Mouse (Mus musculus) MEL (cell line): ENCODE results near the gene Txnip. TPM values are rescaled to one million over a fixed set of nuclear protein-coding genes. Genes with fewer than 3 reads are reported as not detected.

Experiments used
- DNase-seq: peaks from one replicate; pipeline ENCODE4 v3.0.0; 2011; ENCODE audit warnings: low read depth, low spot score
- H3K27ac ChIP-seq: 2 replicates; pipeline ENCODE4 v1.5.1; 2012; ENCODE audit warnings: low read depth, mild to moderate bottlenecking, control low read depth, low read length, moderate library complexity; ENCODE audit not compliant: control insufficient read depth
- H3K27me3 ChIP-seq, 2 experiments: fragments of 150-350 bp in 1 of 2; sonication (generic) in 1 of 2; 2 replicates each; pipeline ENCODE4 v1.6.1; 2012; ENCODE audit warnings: low read length in 2 of 2, mild to moderate bottlenecking in 2 of 2, improper control_type of control experiment in 1 of 2, moderate library complexity in 1 of 2; ENCODE audit not compliant: insufficient read depth in 2 of 2, control insufficient read depth in 1 of 2
- H3K36me3 ChIP-seq, 2 experiments: 2 replicates each; pipeline ENCODE4 v1.6.1; 2012 to 2014; ENCODE audit warnings: low read length in 2 of 2, improper control_type of control experiment in 1 of 2, inconsistent platforms in 1 of 2, mild to moderate bottlenecking in 1 of 2; ENCODE audit not compliant: insufficient read depth in 2 of 2, control insufficient read depth in 1 of 2
- H3K4me1 ChIP-seq, 2 experiments: fragments of 150-350 bp in 1 of 2; sonication (generic) in 1 of 2; 2 replicates each; pipeline ENCODE4 v1.6.1; 2012; ENCODE audit warnings: low read length in 2 of 2, improper control_type of control experiment in 1 of 2, mild to moderate bottlenecking in 1 of 2; ENCODE audit not compliant: insufficient read depth in 2 of 2, control insufficient read depth in 1 of 2
- H3K4me3 ChIP-seq, 2 experiments: fragments of 150-350 bp in 1 of 2; sonication (generic) in 1 of 2; 2 replicates each; pipeline ENCODE4 v1.5.1; 2012; ENCODE audit warnings: low read depth in 2 of 2, low read length in 2 of 2, mild to moderate bottlenecking in 2 of 2, moderate library complexity in 2 of 2, control low read depth in 1 of 2, improper control_type of control experiment in 1 of 2; ENCODE audit not compliant: control insufficient read depth in 1 of 2, insufficient read depth in 1 of 2
- H3K79me2 ChIP-seq: 2 replicates; pipeline ENCODE4 v1.6.1; 2012; ENCODE audit warnings: mild to moderate bottlenecking, low read length, moderate library complexity; ENCODE audit not compliant: control insufficient read depth, poor library complexity, insufficient read depth
- H3K9ac ChIP-seq: 2 replicates; pipeline ENCODE4 v1.6.1; 2012; ENCODE audit warnings: low read depth, mild to moderate bottlenecking, control low read depth, low read length, moderate library complexity; ENCODE audit not compliant: control insufficient read depth, poor library complexity, severe bottlenecking
- H3K9me3 ChIP-seq: fragments of 150-350 bp; sonication (generic); replicated peaks from 2 replicates; pipeline ENCODE4 v1.6.1; 2012; ENCODE audit warnings: mild to moderate bottlenecking, low read length, improper control_type of control experiment, moderate library complexity; ENCODE audit not compliant: insufficient read depth
- BHLHE40 ChIP-seq: IDR thresholded peaks from 2 replicates; pipeline ENCODE4 v1.6.1; 2012; ENCODE audit warnings: low read depth, mild to moderate bottlenecking, inconsistent platforms, low read length, improper control_type of control experiment, borderline replicate concordance
- CTCF ChIP-seq, 3 experiments: IDR thresholded peaks in 2 of 3; conservative IDR thresholded peaks in 1 of 3; 2 replicates each; pipeline ENCODE4 v1.5.1; 2011 to 2012; ENCODE audit warnings: low read length in 3 of 3, low read depth in 2 of 3, mild to moderate bottlenecking in 2 of 3, improper control_type of control experiment in 1 of 3, inconsistent platforms in 1 of 3, mixed read lengths in 1 of 3, moderate library complexity in 1 of 3; ENCODE audit not compliant: control insufficient read depth in 1 of 3, insufficient read depth in 1 of 3, poor library complexity in 1 of 3, severe bottlenecking in 1 of 3
- ELF1 ChIP-seq: IDR thresholded peaks from 2 replicates; pipeline ENCODE4 v1.6.1; 2014; ENCODE audit warnings: low read depth, mild to moderate bottlenecking, inconsistent platforms, low read length, improper control_type of control experiment, moderate library complexity
- ETS1 ChIP-seq: IDR thresholded peaks from 2 replicates; pipeline ENCODE4 v1.6.1; 2012; ENCODE audit warnings: low read depth, mild to moderate bottlenecking, inconsistent platforms, low read length, improper control_type of control experiment, moderate library complexity
- HCFC1 ChIP-seq: IDR thresholded peaks from 2 replicates; pipeline ENCODE4 v1.6.1; 2012; ENCODE audit warnings: low read depth, mild to moderate bottlenecking, inconsistent platforms, low read length, improper control_type of control experiment, moderate library complexity
- MAFK ChIP-seq: IDR thresholded peaks from 2 replicates; pipeline ENCODE4 v1.6.1; 2011; ENCODE audit warnings: low read depth, mild to moderate bottlenecking, low read length, improper control_type of control experiment, borderline replicate concordance
- MAZ ChIP-seq: IDR thresholded peaks from 2 replicates; pipeline ENCODE4 v1.6.1; 2012; ENCODE audit warnings: low read depth, mild to moderate bottlenecking, inconsistent platforms, low read length, improper control_type of control experiment
- MXI1 ChIP-seq: IDR thresholded peaks from 2 replicates; pipeline ENCODE4 v1.6.1; 2011; ENCODE audit warnings: mild to moderate bottlenecking, low read depth, low read length, improper control_type of control experiment
- NRF1 ChIP-seq: IDR thresholded peaks from 2 replicates; pipeline ENCODE4 v1.6.1; 2014; ENCODE audit warnings: low read depth, mild to moderate bottlenecking, inconsistent platforms, low read length, improper control_type of control experiment, moderate library complexity; ENCODE audit not compliant: poor library complexity, insufficient read depth, severe bottlenecking
- POLR2A ChIP-seq, 2 experiments: IDR thresholded peaks; 2 replicates each; pipeline ENCODE4 v1.6.1; 2011 to 2012; ENCODE audit warnings: low read length in 2 of 2, mild to moderate bottlenecking in 2 of 2, control low read depth in 1 of 2, improper control_type of control experiment in 1 of 2, low read depth in 1 of 2, moderate library complexity in 1 of 2; ENCODE audit not compliant: control insufficient read depth in 1 of 2, insufficient read depth in 1 of 2, poor library complexity in 1 of 2
- POLR2AphosphoS2 ChIP-seq: IDR thresholded peaks from 2 replicates; pipeline ENCODE4 v1.6.1; 2011; ENCODE audit warnings: low read length, improper control_type of control experiment
- ZKSCAN1 ChIP-seq: IDR thresholded peaks from 2 replicates; pipeline ENCODE4 v1.6.1; 2012; ENCODE audit warnings: low read depth, mild to moderate bottlenecking, inconsistent platforms, low read length, improper control_type of control experiment, moderate library complexity
- ZMIZ1 ChIP-seq: IDR thresholded peaks from 2 replicates; pipeline ENCODE4 v1.6.1; 2012; ENCODE audit warnings: low read depth, mild to moderate bottlenecking, inconsistent platforms, low read length, improper control_type of control experiment, moderate library complexity
- ZNF384 ChIP-seq: IDR thresholded peaks from 2 replicates; pipeline ENCODE4 v1.6.1; 2012; ENCODE audit warnings: low read depth, mild to moderate bottlenecking, inconsistent platforms, low read length, improper control_type of control experiment
- polyA plus RNA-seq, 2 experiments: library from polyadenylated mRNA; stranded (reverse) in 1 of 2; unstranded in 1 of 2; fragments of >175 nt in 1 of 2; fragments of >200 nt in 1 of 2; gene quantifications; 2 replicates each; pipeline versions ENCODE4 v1.2.1 to v1.2.4; 2012; ENCODE audit warnings: low replicate concordance in 2 of 2, low read depth in 1 of 2; ENCODE audit not compliant: insufficient read length in 2 of 2, insufficient read depth in 1 of 2, missing spikeins in 1 of 2
- total RNA-seq: library from RNA; depleted of rRNA; stranded (reverse); fragments of 300-350 nt; gene quantifications from 2 replicates; pipeline ENCODE4 v1.2.3, GENCODE M21; 2012

The Txnip gene
- total and polyA plus RNA-seq, 3 experiments: 183 to 1,680 (median 237) TPM

DNA sequence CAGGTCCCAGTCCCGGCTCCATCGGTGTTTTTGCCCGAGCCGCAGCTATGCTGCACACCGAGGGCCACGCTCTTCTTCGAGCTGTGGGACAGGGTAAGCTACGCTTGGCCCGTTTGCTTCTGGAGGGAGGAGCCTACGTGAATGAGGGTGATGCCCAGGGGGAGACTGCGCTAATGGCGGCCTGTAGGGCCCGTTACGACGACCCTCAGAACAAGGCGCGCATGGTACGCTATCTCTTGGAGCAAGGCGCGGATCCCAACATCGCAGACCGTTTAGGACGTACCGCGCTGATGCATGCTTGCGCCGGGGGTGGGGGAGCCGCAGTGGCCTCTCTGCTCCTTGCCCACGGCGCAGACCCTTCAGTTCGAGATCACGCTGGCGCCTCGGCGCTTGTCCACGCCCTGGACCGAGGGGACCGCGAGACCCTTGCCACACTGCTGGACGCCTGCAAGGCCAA is 39.7 kb downstream of the Txnip start:
- H3K79me2 ChIP-seq: peaks cover 3% of the 10 kb centered on the region; the same call in 1 of the 2 replicates
- peak overlapping the region; percentile 38 to 45 for H3K4me3 ChIP-seq
- peak overlapping the region; percentile 37 for H3K9ac ChIP-seq
- peak in 1 of 2 experiments; percentile 34; a peak in 1 of 4 replicates for TF ChIP-seq POLR2A (IDR thresholded peaks at IDR 0.05; ENCODE audit: control insufficient read depth in 1 of 2, insufficient read depth in 1 of 2, low read depth in 1 of 2, low read length in 2 of 2, poor library complexity in 1 of 2)
- no peak for TF ChIP-seq MAFK
- DNase-seq: peak; percentile 58
- no peaks in the 10 kb centered on the region for H3K27me3 ChIP-seq
- peaks cover 13 to 16% of the 10 kb centered on the region in 2 experiments for H3K4me1 ChIP-seq
- peaks cover 0 to 12% of the 10 kb centered on the region in 2 experiments; a peak in 2 of 4 replicates for H3K36me3 ChIP-seq
- H3K27ac ChIP-seq: no peak overlapping the region
- H3K9me3 ChIP-seq: no peaks in the 10 kb centered on the region

DNA sequence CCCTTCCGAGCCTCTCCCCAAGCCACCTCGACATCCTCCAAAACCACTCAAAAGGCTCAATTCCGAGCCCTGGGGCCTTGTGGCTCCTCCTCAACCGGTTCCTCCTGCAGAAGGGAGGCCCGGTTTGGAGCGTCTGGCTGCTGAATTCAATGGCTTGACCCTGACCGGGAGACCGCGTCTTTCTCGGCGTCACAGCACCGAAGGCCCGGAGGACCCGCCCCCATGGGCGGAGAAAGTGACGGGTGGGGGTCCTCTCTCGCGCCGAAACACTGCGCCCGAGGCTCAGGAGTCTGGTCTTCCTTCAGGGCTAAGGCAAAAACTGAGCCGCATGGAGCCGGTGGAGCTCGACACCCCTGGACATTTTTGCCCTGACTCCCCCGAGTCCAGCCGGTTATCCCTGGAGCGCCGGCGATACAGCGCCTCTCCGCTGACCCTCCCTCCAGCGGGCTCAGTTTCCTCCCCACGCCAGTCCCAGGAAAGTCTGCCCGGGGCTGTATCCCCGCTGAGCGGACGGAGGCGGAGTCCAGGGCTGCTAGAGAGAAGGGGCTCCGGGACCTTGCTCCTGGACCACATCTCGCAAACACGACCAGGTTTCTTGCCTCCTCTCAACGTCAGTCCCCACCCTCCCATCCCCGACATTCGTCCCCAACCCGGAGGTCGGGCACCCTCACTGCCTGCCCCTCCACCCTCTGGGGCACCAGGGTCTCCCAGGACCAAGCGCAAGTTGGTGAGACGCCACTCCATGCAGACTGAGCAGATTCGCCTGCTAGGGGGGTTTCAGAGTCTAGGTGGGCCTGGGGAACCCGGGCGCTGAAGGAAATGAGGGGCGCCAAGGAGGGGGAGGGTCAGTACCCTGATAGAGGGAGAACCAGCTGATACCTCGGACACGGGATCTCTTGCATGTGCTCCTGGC is 40.7 kb downstream of the Txnip start:
- peak overlapping the region; percentile 37 for H3K9ac ChIP-seq

DNA sequence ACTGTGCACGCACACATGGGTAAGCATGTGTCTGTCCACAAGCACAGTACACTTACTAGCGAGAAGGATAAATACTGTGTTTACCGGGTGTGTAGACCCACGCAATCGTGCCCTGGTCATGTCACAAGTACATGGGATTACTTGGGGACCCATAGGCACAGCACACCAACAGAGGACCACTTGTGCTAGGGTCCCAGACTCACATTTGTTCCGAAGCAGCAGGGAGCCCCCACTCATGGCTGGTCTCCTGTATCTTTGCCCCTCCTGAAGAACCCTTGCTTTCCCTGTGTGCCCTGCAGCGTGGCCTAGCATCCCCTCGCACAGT is 41.3 kb downstream of the Txnip start:
- H3K27me3 ChIP-seq: no peaks in the 10 kb centered on the region

More for the DNA sequence above, 40.7 kb downstream of the Txnip start:
- TF ChIP-seq CTCF (IDR thresholded peaks at IDR 0.05 in 2 of 3, conservative IDR thresholded peaks at IDR 0.05 in 1 of 3; ENCODE audit: control insufficient read depth in 1 of 3, insufficient read depth in 1 of 3, low read depth in 2 of 3, low read length in 3 of 3, poor library complexity in 1 of 3, severe bottlenecking in 1 of 3) (no peak), ZMIZ1 (no peak), HCFC1 (no peak), POLR2A (IDR thresholded peaks at IDR 0.05; ENCODE audit: control insufficient read depth in 1 of 2, insufficient read depth in 1 of 2, low read depth in 1 of 2, low read length in 2 of 2, poor library complexity in 1 of 2) (no peak), MXI1 (no peak), POLR2AphosphoS2 (no peak), BHLHE40 (no peak), ELF1 (no peak)
- Histone ChIP-seq H3K4me1 (peaks cover 8 to 12% of the 10 kb centered on the region in 2 experiments), H3K36me3 (peaks cover 0 to 7% of the 10 kb centered on the region in 2 experiments; a peak in 2 of 4 replicates), H3K27me3 (no peaks in the 10 kb centered on the region), H3K27ac (no peak overlapping the region), H3K4me3 (peak overlapping the region; percentile 38 to 45; a peak in 3 of 4 replicates), H3K79me2 (peaks cover 3% of the 10 kb centered on the region; the same call in 1 of the 2 replicates), H3K9me3 (no peaks in the 10 kb centered on the region)
- peak; percentile 28 for DNase-seq

More for the DNA sequence above, 41.3 kb downstream of the Txnip start:
- H3K9me3 ChIP-seq: no peaks in the 10 kb centered on the region
- DNase-seq: no peak
- H3K9ac ChIP-seq: no peak overlapping the region
- no peak overlapping the region for H3K4me3 ChIP-seq
- peaks cover 0 to 7% of the 10 kb centered on the region in 2 experiments; a peak in 2 of 4 replicates for H3K36me3 ChIP-seq
- H3K79me2 ChIP-seq: peaks cover 1% of the 10 kb centered on the region; the same call in 1 of the 2 replicates
- TF ChIP-seq NRF1 (no peak), ZKSCAN1 (no peak), ZNF384 (no peak), MAFK (no peak), HCFC1 (no peak), BHLHE40 (no peak), MAZ (no peak), ETS1 (no peak)
- no peak overlapping the region for H3K27ac ChIP-seq
- H3K4me1 ChIP-seq: peaks cover 8 to 12% of the 10 kb centered on the region in 2 experiments
